Mouse (Mus musculus): ENCODE results near the gene Atg4c. TPM values are rescaled to one million over a fixed set of nuclear protein-coding genes. Genes with fewer than 3 reads are reported as not detected.
A peak's percentile ranks its signal among the peaks of the same experiment; 100 is the strongest.

The Atg4c gene
- polyA plus RNA-seq, 1 experiment from 2014 or later: 19.0 TPM

DNA sequence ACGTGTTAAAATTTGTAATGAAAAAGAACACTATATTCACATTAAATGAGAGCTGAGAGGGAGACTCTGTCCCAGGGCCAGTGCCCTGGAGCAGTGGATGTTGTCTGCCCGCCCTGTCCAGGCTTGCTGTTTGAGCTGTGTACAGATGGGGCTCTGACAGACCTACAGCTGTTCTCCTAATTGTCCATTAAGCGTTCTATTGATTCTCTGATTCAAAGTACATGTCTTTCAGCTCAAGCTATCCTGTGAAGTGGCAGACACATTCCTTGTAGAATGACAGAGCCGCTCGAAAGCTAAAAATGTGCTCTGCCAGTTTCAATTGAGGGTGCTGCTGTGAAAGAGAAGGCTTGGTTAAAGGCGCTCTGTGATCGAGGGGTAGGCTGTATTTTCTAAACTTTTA lies 80.2 kb downstream of the Atg4c start:
- Histone ChIP-seq H3K4me3 (no peak overlapping the region), H3K27ac (no peak overlapping the region; the same call in 1 of the 2 replicates), H3K4me2 (replicated peaks) (peak overlapping the region; percentile 22; the same call in 1 of the 2 replicates), H3K27me3 (replicated peaks) (no peaks in the 10 kb centered on the region), H3K9me3 (no peaks in the 10 kb centered on the region), H3K4me1 (peaks cover 16% of the 10 kb centered on the region), H3K9ac (no peak overlapping the region), H3K36me3 (peaks cover 2% of the 10 kb centered on the region; the same call in 1 of the 2 replicates)
- peak; percentile 84 for ATAC-seq (ENCODE audit: low FRiP score, low read depth)
- 34% methylated on average over 7 of the region's 7 CpGs for WGBS

- ATAC-seq (ENCODE audit: low FRiP score, low read depth): no peak
- H3K9me3 ChIP-seq: no peaks in the 10 kb centered on the region
- no peaks in the 10 kb centered on the region for H3K36me3 ChIP-seq
- H3K4me2 ChIP-seq (replicated peaks): no peak overlapping the region
- H3K27me3 ChIP-seq (replicated peaks): no peaks in the 10 kb centered on the region
- H3K4me1 ChIP-seq: peaks cover 7% of the 10 kb centered on the region
- no peak overlapping the region for H3K4me3 ChIP-seq
- no peak overlapping the region for H3K9ac ChIP-seq
- H3K27ac ChIP-seq: no peak overlapping the region
- 90% methylated on average over 7 of the region's 7 CpGs for WGBS
These were observed 85.1 kb downstream of the Atg4c start for GRCm38 (mm10) chr4:99278876-99279275.

DNA sequence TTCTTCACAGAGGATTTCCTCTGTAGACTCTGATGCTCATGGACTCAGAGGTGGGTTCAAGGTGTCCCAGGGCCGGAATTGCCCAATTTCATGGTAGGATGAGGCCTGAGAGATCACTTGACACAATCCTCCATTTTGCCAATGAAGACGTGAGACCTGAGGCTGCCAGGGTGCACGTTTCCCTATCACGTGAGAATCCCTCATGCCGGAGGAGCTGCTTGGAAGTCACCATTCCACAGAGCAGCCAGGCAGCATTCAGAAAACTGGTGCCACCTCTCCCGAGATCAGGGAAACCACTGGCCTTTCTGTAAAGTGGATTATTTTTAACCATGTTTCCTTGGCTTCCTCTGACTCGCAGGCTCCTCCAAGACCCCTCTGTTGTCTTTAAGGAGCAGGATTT lies 88.0 kb downstream of the Atg4c start:
- Histone ChIP-seq H3K9ac (no peak overlapping the region), H3K27me3 (replicated peaks) (no peaks in the 10 kb centered on the region), H3K4me2 (replicated peaks) (no peak overlapping the region), H3K36me3 (no peaks in the 10 kb centered on the region), H3K9me3 (no peaks in the 10 kb centered on the region), H3K4me3 (no peak overlapping the region), H3K4me1 (no peaks in the 10 kb centered on the region), H3K27ac (no peak overlapping the region)
- 90% methylated on average over 7 of the region's 7 CpGs for WGBS
- no peak for ATAC-seq (ENCODE audit: low FRiP score, low read depth)

GRCm38 (mm10) chr4:99289286-99289685 lies 95.6 kb downstream of the Atg4c start:
- no peak for ATAC-seq (ENCODE audit: low FRiP score, low read depth)

DNA sequence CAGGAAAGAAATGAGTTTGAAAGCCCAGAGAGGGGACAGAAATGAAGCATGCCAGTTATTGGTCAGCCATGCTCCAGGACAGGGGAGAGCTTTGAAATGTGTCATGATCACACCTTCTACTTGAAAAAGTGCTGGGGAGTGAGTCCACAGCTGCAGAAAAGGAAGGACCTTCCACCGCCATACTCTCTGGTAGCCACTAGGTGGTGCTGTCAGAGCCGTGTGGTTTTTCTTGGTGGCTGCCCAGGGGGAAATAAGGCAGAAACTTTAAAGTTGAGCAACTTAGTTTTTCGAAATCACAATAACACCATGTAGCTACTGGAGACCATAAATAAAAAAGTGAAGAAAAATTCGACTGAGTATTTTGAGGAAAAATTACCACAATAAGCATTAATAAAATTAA lies 104.9 kb downstream of the Atg4c start:
- WGBS: 17% methylated on average over 4 of the region's 4 CpGs
- no peak for ATAC-seq (ENCODE audit: low FRiP score, low read depth)
- H3K36me3 ChIP-seq: no peaks in the 10 kb centered on the region
- H3K27ac ChIP-seq: no peak overlapping the region
- H3K4me3 ChIP-seq: no peak overlapping the region
- H3K27me3 ChIP-seq (replicated peaks): peaks cover 8% of the 10 kb centered on the region; the same call in 1 of the 2 replicates
- peaks cover 12% of the 10 kb centered on the region; the same call in 1 of the 2 replicates for H3K4me1 ChIP-seq
- H3K9me3 ChIP-seq: peaks cover 9% of the 10 kb centered on the region
- no peak overlapping the region for H3K4me2 ChIP-seq (replicated peaks)
- no peak overlapping the region for H3K9ac ChIP-seq

More at GRCm38 (mm10) chr4:99289286-99289685, 95.6 kb downstream of the Atg4c start:
- Histone ChIP-seq H3K4me3 (no peak overlapping the region), H3K27me3 (replicated peaks) (no peaks in the 10 kb centered on the region), H3K4me1 (no peaks in the 10 kb centered on the region), H3K9ac (no peak overlapping the region), H3K36me3 (no peaks in the 10 kb centered on the region), H3K27ac (no peak overlapping the region), H3K4me2 (replicated peaks) (no peak overlapping the region), H3K9me3 (no peaks in the 10 kb centered on the region)
- 88% methylated on average over 10 of the region's 10 CpGs for WGBS

- H3K4me2 ChIP-seq (replicated peaks): no peak overlapping the region
- no peak overlapping the region for H3K27ac ChIP-seq
- 89% methylated on average over 13 of the region's 13 CpGs for WGBS
- no peak overlapping the region for H3K9ac ChIP-seq
- H3K36me3 ChIP-seq: no peaks in the 10 kb centered on the region
- no peak for ATAC-seq (ENCODE audit: low FRiP score, low read depth)
- H3K27me3 ChIP-seq (replicated peaks): peaks cover 2% of the 10 kb centered on the region; the same call in 1 of the 2 replicates
- no peak overlapping the region for H3K4me3 ChIP-seq
- H3K9me3 ChIP-seq: peaks cover 9% of the 10 kb centered on the region
- no peaks in the 10 kb centered on the region for H3K4me1 ChIP-seq
These were observed 111.1 kb downstream of the Atg4c start for GRCm38 (mm10) chr4:99304793-99305192.

Other genes with a start within 250 kb of the Atg4c start
- gene Angptl3, start 163.0 kb upstream of the Atg4c start, polyA plus RNA-seq (2016; fragmentation: Nextera tagmentation; extraction: Ambion mirVana): 1.7 and 1.8 TPM in 2 replicates
- gene Dock7, start 73.0 kb upstream of the Atg4c start, polyA plus RNA-seq (2016; fragmentation: Nextera tagmentation; extraction: Ambion mirVana): 101 and 106 TPM in 2 replicates
- gene Gm12689, start 102.0 kb downstream of the Atg4c start, polyA plus RNA-seq (2016; fragmentation: Nextera tagmentation; extraction: Ambion mirVana): 0.14 and 0.34 TPM in 2 replicates

Data from neural tube, embryonic 12.5 days (tissue).